Mouse (Mus musculus) bone marrow, adult 2 months (tissue): ENCODE measurements around the gene Stmn1. TPM values are rescaled to one million over a fixed set of nuclear protein-coding genes. Genes with fewer than 3 reads are reported as not detected.
"Not testable (repeated sequence)": the region's sequence is repeated elsewhere in the genome, so short reads cannot be mapped to it uniquely, and the experiment has no call there.

Experiments used
- H3K27ac ChIP-seq: fragments of 200-500 bp; 2 replicates; pipeline ENCODE4 v1.5.1; 2012; ENCODE audit warnings: low read depth, mild to moderate bottlenecking, control low read depth, inconsistent platforms, low read length; ENCODE audit not compliant: control insufficient read depth, poor library complexity, insufficient read depth
- H3K4me1 ChIP-seq: fragments of 200-500 bp; 2 replicates; pipeline ENCODE4 v1.6.1; 2011; ENCODE audit warnings: low read length; ENCODE audit not compliant: control insufficient read depth, insufficient read depth
- H3K4me3 ChIP-seq: fragments of 200-500 bp; replicated peaks from 2 replicates; pipeline ENCODE3; 2011; ENCODE audit warnings: mild to moderate bottlenecking, low read depth, low read length, control low read depth; ENCODE audit not compliant: control insufficient read depth
- CTCF ChIP-seq: fragments of 200-500 bp; IDR thresholded peaks from 2 replicates; pipeline ENCODE4 v1.5.1; 2011; ENCODE audit warnings: low read length, control low read depth; ENCODE audit not compliant: control insufficient read depth, insufficient read depth
- POLR2A ChIP-seq: fragments of 200-500 bp; IDR thresholded peaks from 2 replicates; pipeline ENCODE4 v1.6.1; 2011; ENCODE audit warnings: low read depth, mild to moderate bottlenecking, control low read depth, low read length, borderline replicate concordance; ENCODE audit not compliant: control insufficient read depth
- WGBS: fragments of 180-500 bp; shearing (Covaris S2); methylation state at CpG from one replicate; pipeline ENCODE4 v1.1.7; 2018; 5-methylcytosine and 5-hydroxymethylcytosine counted together
- polyA plus RNA-seq: library from polyadenylated mRNA; stranded (reverse); fragments of >200 nt; gene quantifications from 2 replicates; pipeline ENCODE4 v1.2.4, GENCODE M21; 2011; ENCODE audit warnings: low replicate concordance; ENCODE audit not compliant: missing spikeins, insufficient read depth, insufficient read length

Stmn1 gene
- polyA plus RNA-seq, 1 experiment: 423 TPM

- Histone ChIP-seq H3K27ac (peak overlapping the region; percentile 85), H3K4me1 (peaks cover 7% of the 10 kb centered on the region), H3K4me3 (peak overlapping the region; percentile 69)
- 3% methylated on average over 6 of the region's 6 CpGs for WGBS
- TF ChIP-seq POLR2A (no peak), CTCF (no peak)
These were observed 29.1 kb downstream of the Stmn1 start for GRCm38 (mm10) chr4:134497223-134497622.

GRCm38 (mm10) chr4:134497986-134498731, 30.0 kb downstream of the Stmn1 start:
- Histone ChIP-seq H3K27ac (peak overlapping the region; percentile 85), H3K4me3 (peak overlapping the region; percentile 69), H3K4me1 (peaks cover 7% of the 10 kb centered on the region)
- TF ChIP-seq POLR2A: no peak
- no peak for TF ChIP-seq CTCF
- 43% methylated on average over 12 of the region's 12 CpGs for WGBS

- H3K27ac ChIP-seq, H3K4me1 ChIP-seq, H3K4me3 ChIP-seq: not testable (repeated sequence)
- 51% methylated on average over 6 of the region's 6 CpGs for WGBS
These were observed 30.9 kb downstream of the Stmn1 start for GRCm38 (mm10) chr4:134498983-134499382.

GRCm38 (mm10) chr4:134501095-134501494, 33.0 kb downstream of the Stmn1 start:
- Histone ChIP-seq H3K4me1 (no peaks in the 10 kb centered on the region; the same call in 1 of the 2 replicates), H3K4me3 (no peak overlapping the region), H3K27ac (no peak overlapping the region)
- 90% methylated on average over 6 of the region's 6 CpGs for WGBS
- TF ChIP-seq POLR2A: no peak
- TF ChIP-seq CTCF: no peak

- 57% methylated on average over 4 of the region's 4 CpGs for WGBS
- TF ChIP-seq CTCF: no peak
- no peak for TF ChIP-seq POLR2A
- Histone ChIP-seq H3K4me1 (no peaks in the 10 kb centered on the region; the same call in 1 of the 2 replicates), H3K27ac (no peak overlapping the region), H3K4me3 (no peak overlapping the region)
These were observed 35.7 kb downstream of the Stmn1 start for GRCm38 (mm10) chr4:134503686-134504357.

GRCm38 (mm10) chr4:134505303-134505789, 37.2 kb downstream of the Stmn1 start:
- Histone ChIP-seq H3K27ac (no peak overlapping the region; the same call in 1 of the 2 replicates), H3K4me1 (no peaks in the 10 kb centered on the region; the same call in 1 of the 2 replicates), H3K4me3 (no peak overlapping the region)
- WGBS: 53% methylated on average over 4 of the region's 4 CpGs
- TF ChIP-seq POLR2A (no peak), CTCF (no peak)

GRCm38 (mm10) chr4:134505966-134506594, 38.0 kb downstream of the Stmn1 start:
- 42% methylated on average over 3 of the region's 4 CpGs for whole genome bisulfite sequencing
- Histone ChIP-seq H3K4me3 (no peak overlapping the region), H3K4me1 (no peaks in the 10 kb centered on the region; the same call in 1 of the 2 replicates), H3K27ac (no peak overlapping the region; the same call in 1 of the 2 replicates)
- TF ChIP-seq POLR2A (no peak), CTCF (no peak)

DNA sequence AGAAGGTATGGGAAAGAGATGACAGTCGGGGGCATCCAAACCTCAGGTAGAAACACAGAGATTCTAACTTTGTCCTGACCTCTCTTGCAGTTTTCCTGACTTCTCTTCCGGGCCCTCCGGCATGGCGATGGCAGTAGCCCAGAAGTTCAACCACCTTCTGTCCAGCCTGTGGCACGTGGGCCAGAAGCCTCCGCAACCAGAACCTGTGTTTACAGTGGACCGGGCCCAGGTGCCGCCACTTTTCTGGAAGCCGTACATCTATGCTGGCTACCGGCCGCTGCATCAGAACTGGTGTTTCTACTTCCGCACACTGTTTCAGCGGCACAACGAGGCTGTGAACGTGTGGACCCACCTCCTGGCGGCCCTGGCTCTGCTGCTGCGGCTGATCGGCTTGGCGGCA, 38.6 kb downstream of the Stmn1 start:
- no peaks in the 10 kb centered on the region; the same call in 1 of the 2 replicates for H3K4me1 ChIP-seq
- no peak overlapping the region for H3K27ac ChIP-seq
- 96% methylated on average over 19 of the region's 19 CpGs for WGBS
- no peak for TF ChIP-seq CTCF
- TF ChIP-seq POLR2A: no peak
- H3K4me3 ChIP-seq: no peak overlapping the region
